Mouse (Mus musculus): ENCODE data around the gene Taar7f.
"Not testable (repeated sequence)": the region's sequence is repeated elsewhere in the genome, so short reads cannot be mapped to it uniquely, and the experiment has no call there.

Taar7f gene

DNA sequence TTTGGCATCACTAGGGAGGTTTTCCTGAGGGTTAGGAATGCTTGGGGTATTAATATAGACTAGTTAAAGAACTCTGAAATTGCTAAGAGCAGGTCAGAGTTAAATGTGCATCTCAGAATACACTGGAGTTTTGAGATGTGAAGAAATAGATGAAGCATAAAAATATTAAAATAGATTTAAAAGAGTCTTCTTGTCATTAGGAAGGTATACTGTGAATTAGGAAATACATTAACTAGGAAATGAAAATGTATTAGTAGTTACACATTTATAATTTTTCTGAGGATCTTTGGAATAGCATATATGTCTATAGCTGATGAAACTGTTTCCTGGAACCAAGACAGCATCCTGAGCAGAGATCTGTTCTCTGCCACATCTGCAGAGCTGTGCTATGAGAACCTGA lies at the start of gene Taar7f:
Gene Taar7f, plus strand, starts transcription at position 301 of the 400 bp plus-strand sequence.
- DNase-seq: no peak

DNA sequence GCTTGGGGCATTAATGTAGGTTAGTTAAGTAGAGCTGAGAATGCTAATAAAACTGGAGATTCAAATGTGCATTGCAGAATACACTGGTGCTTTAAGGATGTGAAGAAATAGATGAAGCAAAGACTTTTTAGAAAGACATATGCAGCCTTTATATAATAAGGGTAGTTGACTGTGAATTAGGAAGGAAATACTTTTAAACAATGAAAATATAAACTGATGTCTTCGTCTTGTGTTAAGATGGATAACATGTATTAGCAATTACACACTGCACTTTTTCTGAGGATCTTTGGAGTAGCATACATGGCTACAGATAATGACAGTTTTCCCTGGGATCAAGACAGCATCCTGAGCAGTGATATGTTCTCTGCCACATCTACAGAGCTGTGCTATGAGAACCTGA lies 49.7 kb upstream of the Taar7f start, which contains the start of gene Taar7b:
Gene Taar7b, plus strand, starts transcription at position 301 of the 400 bp plus-strand sequence.
- DNase-seq: no peak

DNA sequence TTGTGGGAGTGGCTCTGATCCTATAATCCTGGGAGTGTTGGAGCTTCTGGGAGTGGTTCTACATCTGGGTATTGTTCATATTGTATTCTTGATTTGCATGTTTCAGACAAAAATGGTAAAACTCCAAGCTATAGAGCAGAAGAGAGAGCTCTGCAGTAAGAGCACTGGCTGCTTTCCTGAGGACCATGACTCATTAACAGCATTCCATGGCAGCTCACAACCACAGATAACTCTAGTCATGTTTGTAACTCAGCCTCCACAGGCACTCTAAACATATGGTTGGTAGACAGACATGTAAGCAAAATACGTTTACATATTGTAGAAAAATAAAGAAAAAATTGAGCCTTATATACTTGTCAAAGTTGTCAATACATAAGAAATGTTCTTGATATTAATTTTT lies 42.9 kb upstream of the Taar7f start:
- no peak for DNase-seq

DNA sequence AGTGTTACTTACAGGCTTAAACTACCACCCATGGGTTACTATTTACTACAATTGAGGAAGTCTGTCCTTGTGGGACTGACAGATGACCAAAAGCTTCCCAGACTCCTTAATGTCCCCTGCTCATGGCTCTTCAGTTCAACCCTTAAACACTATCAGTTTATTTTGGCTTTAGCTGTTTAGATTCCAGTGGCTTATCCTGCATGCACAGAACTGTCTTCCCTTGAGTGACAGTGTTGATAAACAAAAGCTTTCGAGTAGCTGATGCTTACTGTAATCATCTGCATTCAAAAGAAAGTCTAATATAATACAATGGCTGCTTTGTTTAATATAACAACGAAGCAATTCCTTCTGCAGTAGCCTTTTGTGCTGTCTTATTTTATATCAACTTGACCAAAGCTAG lies 42.3 kb upstream of the Taar7f start:
- DNase-seq: no peak

DNA sequence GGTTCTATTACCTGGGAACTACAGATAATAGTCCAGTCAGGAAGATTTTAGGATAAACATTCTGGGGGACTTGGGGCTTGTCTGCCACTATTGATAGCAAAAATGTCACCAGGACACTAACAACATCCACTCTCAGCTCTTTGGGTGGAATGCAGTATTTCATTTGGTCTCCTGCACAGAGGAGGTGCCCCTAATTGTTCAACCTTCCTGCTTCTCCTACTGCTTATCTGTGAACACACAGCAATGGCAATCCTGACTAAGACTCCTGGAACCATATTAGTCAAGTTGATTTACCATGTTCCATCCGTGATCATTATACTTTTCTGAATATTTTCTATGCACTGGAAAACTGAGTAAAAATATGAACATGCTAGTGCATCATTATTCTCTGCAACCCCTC lies 41.2 kb upstream of the Taar7f start:
- no peak for DNase-seq

DNA sequence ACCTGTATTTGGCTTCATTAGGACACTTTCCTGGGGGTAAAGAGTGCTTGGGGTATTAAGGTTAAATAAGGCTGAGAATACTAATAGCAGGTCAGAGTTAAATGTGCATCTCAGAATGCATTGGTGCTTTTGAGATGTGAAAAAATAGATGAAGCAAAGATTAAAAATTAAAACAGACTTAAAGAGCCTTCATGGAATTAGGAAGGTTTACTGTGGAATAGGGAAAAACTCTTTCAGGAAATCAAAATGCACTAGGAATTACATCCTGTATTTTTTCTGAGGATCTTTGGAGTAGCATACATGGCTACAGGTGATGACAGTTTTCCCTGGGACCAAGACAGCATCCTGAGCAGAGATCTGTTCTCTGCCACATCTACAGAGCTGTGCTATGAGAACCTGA lies 22.4 kb upstream of the Taar7f start, which contains the start of gene Taar7d:
Gene Taar7d, plus strand, starts transcription at position 301 of the 400 bp plus-strand sequence.
- DNase-seq: no peak

DNA sequence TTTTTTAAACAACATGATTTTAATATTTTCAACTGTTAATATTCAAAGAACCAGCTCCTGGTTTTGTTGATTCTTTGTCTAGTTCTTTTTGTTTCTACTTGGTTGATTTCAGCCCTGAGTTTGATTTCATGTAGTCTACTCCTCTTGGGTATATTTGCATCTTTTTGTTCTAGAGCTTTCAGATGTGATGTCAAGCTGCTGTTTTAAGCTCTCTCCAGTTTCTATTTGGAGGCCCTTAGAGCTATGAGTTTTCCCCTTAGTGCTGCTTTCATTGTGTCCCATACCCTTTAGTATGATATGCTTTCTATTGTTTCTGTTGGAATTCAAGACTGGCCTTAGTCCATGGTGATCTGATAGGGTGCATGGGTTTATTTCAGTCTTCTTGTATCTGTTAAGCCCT lies 18.0 kb upstream of the Taar7f start:
- no peak for DNase-seq

DNA sequence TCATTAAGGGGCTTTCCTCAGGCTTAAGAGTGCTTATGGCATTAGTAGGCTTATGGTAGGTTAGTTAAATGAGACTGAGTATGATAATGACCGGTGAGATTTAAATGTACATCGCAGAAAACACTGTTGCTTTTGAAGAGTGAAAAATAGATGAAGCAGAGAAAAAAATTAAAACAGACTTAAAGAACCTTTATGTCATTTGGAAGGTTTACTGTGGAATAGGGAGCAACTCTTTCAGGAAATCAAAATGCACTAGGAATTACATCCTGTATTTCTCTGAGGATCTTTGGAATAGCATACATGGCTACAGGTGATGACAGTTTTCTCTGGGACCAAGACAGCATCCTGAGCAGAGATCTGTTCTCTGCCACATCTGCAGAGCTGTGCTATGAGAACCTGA lies 12.0 kb upstream of the Taar7f start, which contains the start of gene Taar7e:
Gene Taar7e, plus strand, starts transcription at position 301 of the 400 bp plus-strand sequence.
- DNase-seq: no peak

DNA sequence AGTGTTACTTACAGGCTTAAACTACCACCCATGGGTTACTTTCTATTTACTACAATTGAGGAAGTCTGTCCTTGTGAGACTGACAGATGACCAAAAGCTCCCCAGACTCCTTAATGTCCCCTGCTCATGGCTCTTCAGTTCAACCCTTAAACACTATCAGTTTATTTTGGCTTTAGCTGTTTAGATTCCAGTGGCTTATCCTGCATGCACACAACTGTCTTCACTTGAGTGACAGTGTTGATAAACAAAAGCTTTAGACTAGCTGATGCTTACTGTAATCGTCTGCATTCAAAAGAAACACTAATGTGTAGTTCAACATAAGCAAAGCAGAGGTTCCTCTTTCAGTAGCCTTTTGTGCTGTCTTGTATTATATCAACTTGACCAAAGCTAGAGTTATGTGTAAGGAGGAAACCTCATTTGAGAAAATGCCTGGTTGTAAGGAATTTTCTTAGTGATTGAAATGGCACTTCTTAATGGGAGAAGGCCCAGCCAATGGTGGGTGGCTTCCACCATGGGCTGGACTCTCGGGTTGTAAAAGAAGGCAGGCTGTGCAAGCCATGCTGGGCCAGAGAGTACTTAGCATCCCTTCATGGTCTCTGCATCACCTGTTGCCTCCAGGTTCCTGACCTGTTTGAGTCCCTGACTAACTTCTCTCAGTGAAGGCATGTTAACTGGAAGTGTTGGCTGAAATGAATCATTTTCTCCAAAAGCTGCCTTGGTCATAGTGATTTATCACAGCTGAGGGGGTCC lies 9.0 kb upstream of the Taar7f start:
- no peak for DNase-seq

DNA sequence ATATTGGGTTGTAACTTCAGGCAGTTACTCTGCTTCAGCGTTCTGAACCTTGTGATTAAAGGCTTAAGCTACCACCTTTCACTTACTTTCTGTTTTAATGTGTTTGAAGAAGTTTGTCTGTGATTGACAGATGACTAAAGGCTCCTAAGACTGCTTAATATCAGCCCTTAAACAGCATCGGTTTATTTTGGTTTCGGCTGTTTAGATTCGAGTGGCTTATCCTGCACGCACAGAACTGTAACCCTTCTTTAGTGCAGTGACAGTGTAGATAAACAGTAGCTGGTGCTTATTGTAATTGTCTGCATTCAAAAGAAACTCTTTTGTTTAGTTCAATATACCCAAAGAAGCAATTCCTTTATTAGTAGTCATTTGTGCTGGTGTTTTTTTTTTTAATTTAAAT lies 2.7 kb downstream of the Taar7f start:
- no peak for DNase-seq

DNA sequence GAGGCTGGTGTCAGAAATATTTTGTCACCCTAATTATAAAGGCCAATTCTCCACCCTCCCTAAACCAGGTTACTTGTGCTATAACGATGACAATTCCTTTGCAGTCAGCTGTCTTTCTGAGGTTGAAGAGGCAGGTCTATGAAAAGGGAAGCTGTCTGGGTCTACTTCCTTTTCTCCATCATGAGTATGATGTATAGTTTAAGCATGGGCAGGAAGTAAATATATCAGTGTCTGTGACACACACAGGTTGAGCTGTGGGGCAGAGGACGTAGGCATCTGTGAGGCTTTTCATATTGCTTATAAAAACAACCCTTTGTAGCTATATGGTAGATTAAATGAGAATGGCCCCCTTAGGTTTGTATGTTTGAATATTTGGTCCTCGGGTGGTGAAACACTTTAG lies 9.7 kb downstream of the Taar7f start:
- no peak for DNase-seq

DNA sequence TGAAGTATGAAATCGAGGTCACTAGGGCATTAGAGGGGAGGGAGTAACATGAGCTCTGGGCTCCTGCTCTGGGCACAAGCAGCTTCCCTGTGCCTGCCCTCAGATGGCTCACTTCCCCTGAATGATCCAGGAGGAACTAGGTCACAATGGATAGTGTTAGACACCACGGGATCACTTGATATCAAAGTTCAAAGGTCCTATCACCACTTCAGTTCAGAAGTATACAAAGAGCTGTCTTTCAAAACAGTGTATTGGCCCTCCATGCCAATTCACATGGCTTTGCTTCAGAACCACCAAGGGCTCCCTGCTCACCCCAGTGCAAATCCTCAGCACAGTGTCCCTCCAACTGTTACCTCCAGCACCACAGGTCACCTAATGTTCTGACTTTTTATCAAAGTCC lies 25.4 kb downstream of the Taar7f start:
- DNase-seq: not testable (repeated sequence)

DNA sequence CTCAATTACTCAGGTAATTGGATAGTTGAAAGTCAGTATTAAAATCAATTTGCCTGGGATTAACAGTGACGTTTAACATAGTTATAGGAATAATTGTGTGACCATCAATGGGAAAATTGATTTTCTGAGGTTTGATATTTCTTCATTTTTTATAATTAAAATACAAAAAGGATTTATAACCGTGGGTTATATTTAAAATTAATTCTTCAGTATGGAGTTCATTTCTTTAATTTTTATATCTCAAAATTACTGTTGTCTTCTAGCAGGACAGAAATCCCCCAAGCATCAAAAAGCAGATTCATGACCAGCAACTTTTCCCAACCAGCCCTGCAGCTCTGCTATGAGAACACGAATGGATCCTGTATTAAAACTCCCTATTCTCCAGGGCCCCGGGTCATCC lies 26.9 kb downstream of the Taar7f start, which contains the start of gene Taar8a:
Gene Taar8a, plus strand, starts transcription at position 301 of the 400 bp plus-strand sequence.
- not testable (repeated sequence) for DNase-seq

DNA sequence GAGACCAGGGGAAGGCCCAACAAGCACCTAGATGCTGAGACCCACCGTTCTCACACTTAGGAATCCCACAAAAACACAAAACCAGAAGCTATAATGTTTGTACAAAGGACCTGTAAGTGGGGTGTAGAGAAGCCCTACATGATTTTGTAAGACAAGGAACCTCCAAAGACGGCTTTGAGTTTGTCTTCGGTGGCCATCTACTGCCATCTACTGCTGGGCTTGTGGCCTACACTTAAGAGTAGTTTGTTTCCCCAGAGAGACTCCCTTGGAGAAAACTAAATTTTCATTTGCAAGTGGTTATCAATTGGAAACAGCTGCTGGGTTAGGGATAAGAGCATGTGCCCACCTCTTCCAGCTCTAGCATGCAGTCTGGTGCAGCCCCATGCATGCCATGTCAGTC lies 30.9 kb downstream of the Taar7f start:
- peak; percentile 28 to 61 for DNase-seq

DNA sequence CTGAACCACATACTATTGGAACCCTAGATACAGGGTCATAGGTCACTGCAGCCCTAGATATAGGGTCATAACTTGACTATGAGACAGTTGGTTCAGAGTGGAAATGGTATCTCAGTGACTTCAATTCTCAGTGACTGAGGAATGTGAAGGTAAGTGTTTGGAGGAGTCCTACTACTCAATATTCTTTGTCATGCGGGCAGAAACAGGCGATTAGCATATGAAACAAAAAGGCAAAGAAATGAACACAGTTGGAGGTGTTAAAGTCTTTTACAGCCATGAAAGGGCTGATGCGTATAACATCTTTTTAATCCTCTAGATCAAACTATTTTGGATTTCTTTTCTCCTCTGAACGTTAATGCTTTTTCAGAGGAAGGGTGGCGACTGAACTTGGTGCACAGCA lies 36.6 kb downstream of the Taar7f start:
- no peak for DNase-seq

DNA sequence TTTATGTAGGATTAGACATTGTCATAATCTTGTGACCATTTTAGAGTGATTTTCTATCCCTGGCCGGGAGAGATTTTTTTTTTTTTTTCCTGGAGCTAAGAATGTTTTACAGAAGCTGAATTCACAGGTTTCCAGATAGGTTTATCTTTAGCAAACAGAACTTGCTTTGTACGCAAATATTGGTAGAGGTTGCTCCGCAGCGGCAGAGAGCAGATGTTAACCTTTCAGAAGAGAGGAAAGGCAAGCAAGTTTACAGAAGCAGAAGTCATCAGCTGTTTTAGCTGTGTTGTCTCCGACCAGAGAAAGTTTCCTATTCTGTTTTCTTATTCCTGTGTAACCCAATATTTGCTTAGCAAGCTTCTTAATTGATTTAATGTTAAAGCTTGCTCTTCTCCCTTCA lies 37.2 kb downstream of the Taar7f start:
- DNase-seq: no peak

DNA sequence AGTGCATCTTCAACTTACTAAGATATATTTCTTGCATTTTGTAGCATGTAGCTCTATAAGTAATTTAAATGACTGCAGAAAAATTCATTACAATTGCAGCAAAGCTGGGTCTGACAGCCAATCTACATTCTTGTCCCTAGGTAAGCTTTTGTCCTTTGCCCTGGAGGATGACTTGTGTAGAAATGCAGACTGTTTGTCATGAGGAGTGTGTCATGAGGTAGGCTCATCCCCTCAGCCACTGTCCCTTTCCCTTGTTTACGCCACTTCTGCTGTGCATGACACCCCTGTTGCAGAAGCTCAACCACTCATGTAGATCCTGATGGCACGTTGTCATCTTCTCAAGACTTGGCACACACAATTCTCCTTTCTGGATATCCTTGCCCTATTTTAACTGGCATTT lies 37.9 kb downstream of the Taar7f start:
- no peak for DNase-seq

DNA sequence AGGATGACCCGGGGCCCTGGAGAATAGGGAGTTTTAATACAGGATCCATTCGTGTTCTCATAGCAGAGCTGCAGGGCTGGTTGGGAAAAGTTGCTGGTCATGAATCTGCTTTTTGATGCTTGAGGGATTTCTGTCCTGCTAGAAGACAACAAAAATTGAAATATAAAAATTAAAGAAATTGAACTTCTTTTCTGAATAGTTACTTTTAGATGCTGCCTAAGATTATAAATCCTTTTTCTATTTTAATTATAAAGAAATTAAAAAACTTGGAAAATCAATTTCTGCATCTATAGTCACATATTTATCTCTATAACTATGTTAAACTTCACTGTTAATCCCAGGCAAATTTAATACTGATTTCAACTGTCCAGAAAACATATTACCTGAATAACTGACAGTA lies 42.9 kb downstream of the Taar7f start, which contains the start of gene Taar8b:
Gene Taar8b, minus strand, starts transcription at position 101 of the 400 bp plus-strand sequence.
- DNase-seq: no peak

DNA sequence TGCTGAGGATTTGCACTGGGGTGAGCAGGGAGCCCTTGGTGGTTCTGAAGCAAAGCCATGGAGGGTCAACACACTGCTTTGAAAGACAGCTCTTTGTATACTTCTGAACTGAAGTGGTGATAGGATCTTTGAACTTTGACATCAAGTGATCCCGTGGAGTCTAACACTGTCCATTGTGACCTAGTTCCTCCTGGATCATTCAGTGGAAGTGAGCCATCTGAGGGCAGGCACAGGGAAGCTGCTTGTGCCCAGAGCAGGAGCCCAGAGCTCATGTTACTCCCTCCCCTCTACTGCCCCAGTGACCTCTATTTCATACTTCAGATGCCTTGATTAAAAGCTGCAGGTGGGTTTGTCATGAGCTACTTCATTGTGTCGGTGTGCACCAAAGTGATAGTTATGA lies 47.7 kb downstream of the Taar7f start:
- DNase-seq: not testable (repeated sequence)
